Mouse (Mus musculus): ENCODE results near the gene Rybp.

DNA sequence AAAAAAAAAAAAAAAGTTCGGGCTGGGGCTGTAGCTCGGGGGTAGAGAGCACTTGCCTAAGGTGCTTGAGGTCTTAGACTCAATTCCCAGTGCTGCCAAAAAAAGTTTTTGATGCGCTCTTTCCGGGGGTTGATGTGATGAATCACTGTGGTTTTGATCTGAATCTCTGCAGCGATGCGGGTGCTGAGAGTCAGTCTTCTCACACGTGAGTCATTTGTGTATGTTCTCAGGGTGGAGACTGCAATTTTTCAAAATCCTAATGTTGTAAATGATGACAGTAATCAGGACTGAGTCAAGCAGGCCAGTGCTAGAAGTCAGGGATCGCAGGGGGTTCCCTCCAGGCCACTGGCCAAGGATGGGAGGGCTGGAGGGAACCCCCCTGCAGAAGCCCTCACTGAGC is 26.9 kb upstream of the Rybp start:
- TF ChIP-seq TAL1 (conservative IDR thresholded peaks at IDR 0.05; ENCODE audit: low read depth, low read length): no peak
- TF ChIP-seq GATA2 (IDR thresholded peaks at IDR 0.05; ENCODE audit: borderline replicate concordance, low read depth, low read length): no peak
- no peak for TF ChIP-seq CTCF (IDR thresholded peaks at IDR 0.05; ENCODE audit: low read depth, low read length)
- no peak for TF ChIP-seq GATA1 (IDR thresholded peaks at IDR 0.05; ENCODE audit: borderline replicate concordance, low read length)

Data from G1E (cell line).